Mouse (Mus musculus) cerebellum, adult 2 months (tissue): ENCODE results near the gene Cstf3.

Source experiments
- CTCF ChIP-seq: fragments of 200-500 bp; IDR thresholded peaks from 2 replicates; pipeline ENCODE4 v1.5.1; 2011; ENCODE audit warnings: low read depth, mild to moderate bottlenecking, control low read depth, low read length, moderate library complexity, borderline replicate concordance; ENCODE audit not compliant: insufficient read depth
- POLR2A ChIP-seq: fragments of 200-500 bp; IDR thresholded peaks from 2 replicates; pipeline ENCODE4 v1.6.1; 2011; ENCODE audit warnings: low read length, control low read depth, borderline replicate concordance; ENCODE audit not compliant: insufficient read depth

DNA sequence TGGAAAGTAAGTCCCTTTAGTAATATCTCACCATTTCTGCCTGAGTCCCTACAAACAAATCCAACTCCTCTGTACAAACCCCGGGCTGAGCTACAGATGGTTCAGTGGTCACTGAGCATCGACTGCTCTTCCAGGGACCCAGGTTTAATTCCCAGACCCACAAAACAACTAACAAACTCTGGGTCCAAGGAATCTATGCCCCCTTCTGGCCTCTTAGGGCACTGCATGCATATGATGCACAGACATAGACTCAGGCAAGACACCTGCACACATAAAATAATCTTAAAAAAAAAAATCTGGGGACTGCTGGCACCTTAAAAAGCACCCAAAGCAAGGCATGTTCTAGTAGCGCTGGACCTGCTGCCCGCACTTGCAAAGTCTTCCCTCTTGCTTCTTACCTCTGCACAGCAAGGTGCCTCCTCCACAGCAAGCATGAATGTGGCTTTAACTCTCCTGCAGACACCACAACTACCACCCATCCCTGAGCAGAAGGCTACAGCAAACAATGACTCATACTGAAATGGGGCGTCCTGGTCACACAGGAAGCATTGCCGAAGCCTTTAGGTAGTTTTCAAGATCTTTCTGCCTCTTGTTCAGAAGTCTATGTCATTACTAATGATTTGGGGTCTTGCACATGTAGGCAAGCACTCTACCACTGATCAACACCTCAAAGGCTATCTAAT, 78.9 kb downstream of the Cstf3 start:
- TF ChIP-seq POLR2A (no peak), CTCF (no peak)
